Mouse (Mus musculus): Measurements from ENCODE around the gene Igfl3. TPM values are rescaled to one million over a fixed set of nuclear protein-coding genes. Genes with fewer than 3 reads are reported as not detected.

The Igfl3 gene
- not detected in 2 replicates for polyA plus RNA-seq (2021; fragmentation: Nextera tagmentation)
- long read RNA-seq, experiment 1: 0 reads
- long read RNA-seq, experiment 2: 0 reads

GRCm38 (mm10) chr7:18176194-18176593 is at the start of gene Igfl3:
Gene Igfl3, plus strand, starts transcription at chr7:18176494.

Other genes starting within 250 kb of the Igfl3 start
- gene Ceacam11, start 204.4 kb upstream of the Igfl3 start, polyA plus RNA-seq (2021; fragmentation: Nextera tagmentation): not detected in 2 replicates
- gene Ceacam13, start 166.6 kb upstream of the Igfl3 start, polyA plus RNA-seq (2021; fragmentation: Nextera tagmentation): not detected in 2 replicates
- gene Ceacam12, start 110.6 kb upstream of the Igfl3 start, polyA plus RNA-seq (2021; fragmentation: Nextera tagmentation): not detected in 2 replicates
- not detected in 2 replicates for gene Mill1, start 68.9 kb downstream of the Igfl3 start, polyA plus RNA-seq (2021; fragmentation: Nextera tagmentation)
- not detected in 2 replicates for gene Psg18, start 178.5 kb downstream of the Igfl3 start, polyA plus RNA-seq (2021; fragmentation: Nextera tagmentation)

Measured in left cerebral cortex, adult 6 months (tissue).